Mouse (Mus musculus): ENCODE results near the gene H2-M3. TPM values are rescaled to one million over a fixed set of nuclear protein-coding genes. Genes with fewer than 3 reads are reported as not detected.
"Not testable (repeated sequence)": the region's sequence is repeated elsewhere in the genome, so short reads cannot be mapped to it uniquely, and the experiment has no call there.

H2-M3 gene
- polyA plus RNA-seq (2014; fragmentation: Nextera tagmentation; extraction: Ambion mirVana) = 1.5 and 2.1 TPM in 2 replicates

- WGBS = 3% methylated on average over 26 of the region's 26 CpGs
- H3K4me3 ChIP-seq (ENCODE audit: low read depth, low read length) = peak within 1 kb of the TSS; percentile 53
- no peaks in the 10 kb centered on the region for H3K9me3 ChIP-seq (ENCODE audit: control insufficient read depth, low read length)
- H3K9ac ChIP-seq (ENCODE audit: low read depth, low read length) = peak within 1 kb of the TSS; percentile 38
- H3K4me2 ChIP-seq (ENCODE audit: low read depth, low read length) = peak within 1 kb of the TSS; percentile 92
- H3K36me3 ChIP-seq (ENCODE audit: control insufficient read depth, insufficient read depth, low read length) = no peaks in the 10 kb centered on the region
- ATAC-seq (ENCODE audit: low read depth) (peak; percentile 96), DNase-seq (ENCODE audit: low spot score) (peak; percentile 84)
- H3K27me3 ChIP-seq (replicated peaks; ENCODE audit: control insufficient read depth, insufficient read depth, low read length) = no peaks in the 10 kb centered on the region
- no peak within 1 kb of the TSS for H3K27ac ChIP-seq (replicated peaks; ENCODE audit: low read depth, low read length)
- H3K4me1 ChIP-seq (ENCODE audit: control insufficient read depth, insufficient read depth, low read length) = no peaks in the 10 kb centered on the region
These were observed at the start of gene H2-M3 for GRCm38 (mm10) chr17:37270058-37270701. Gene H2-M3, plus strand, starts transcription at chr17:37270220.

- 26% methylated on average over 1 of the region's 1 CpGs for WGBS
- Histone ChIP-seq H3K9me3 (ENCODE audit: control insufficient read depth, low read length) (peaks cover 6% of the 10 kb centered on the region; the same call in 1 of the 2 replicates), H3K27me3 (replicated peaks; ENCODE audit: control insufficient read depth, insufficient read depth, low read length) (no peaks in the 10 kb centered on the region), H3K4me2 (ENCODE audit: low read depth, low read length) (no peak overlapping the region), H3K36me3 (ENCODE audit: control insufficient read depth, insufficient read depth, low read length) (no peaks in the 10 kb centered on the region), H3K4me1 (ENCODE audit: control insufficient read depth, insufficient read depth, low read length) (no peaks in the 10 kb centered on the region), H3K4me3 (ENCODE audit: low read depth, low read length) (no peak overlapping the region), H3K9ac (ENCODE audit: low read depth, low read length) (no peak overlapping the region), H3K27ac (replicated peaks; ENCODE audit: low read depth, low read length) (no peak overlapping the region)
- DNase-seq (ENCODE audit: low spot score) (no peak), ATAC-seq (ENCODE audit: low read depth) (no peak)
These were observed 48.1 kb upstream of the H2-M3 start for GRCm38 (mm10) chr17:37221879-37222278.

GRCm38 (mm10) chr17:37237230-37237629 is 32.8 kb upstream of the H2-M3 start, which contains the start of gene Olfr97:
Gene Olfr97, minus strand, starts transcription at chr17:37237330.
- H3K9me3 ChIP-seq (ENCODE audit: control insufficient read depth, low read length); H3K27ac ChIP-seq (replicated peaks; ENCODE audit: low read depth, low read length); H3K4me3 ChIP-seq (ENCODE audit: low read depth, low read length); H3K4me2 ChIP-seq (ENCODE audit: low read depth, low read length); H3K27me3 ChIP-seq (replicated peaks; ENCODE audit: control insufficient read depth, insufficient read depth, low read length); H3K4me1 ChIP-seq (ENCODE audit: control insufficient read depth, insufficient read depth, low read length); DNase-seq (ENCODE audit: low spot score); ATAC-seq (ENCODE audit: low read depth); H3K36me3 ChIP-seq (ENCODE audit: control insufficient read depth, insufficient read depth, low read length); H3K9ac ChIP-seq (ENCODE audit: low read depth, low read length): not testable (repeated sequence)
- 90% methylated on average over 2 of the region's 2 CpGs for WGBS

- DNase-seq (ENCODE audit: low spot score) = no peak
- no peak overlapping the region for H3K4me2 ChIP-seq (ENCODE audit: low read depth, low read length)
- no peaks in the 10 kb centered on the region for H3K36me3 ChIP-seq (ENCODE audit: control insufficient read depth, insufficient read depth, low read length)
- 56% methylated on average over 3 of the region's 3 CpGs for WGBS
- H3K9me3 ChIP-seq (ENCODE audit: control insufficient read depth, low read length) = no peaks in the 10 kb centered on the region
- no peak overlapping the region for H3K9ac ChIP-seq (ENCODE audit: low read depth, low read length)
- H3K27ac ChIP-seq (replicated peaks; ENCODE audit: low read depth, low read length) = no peak overlapping the region
- no peaks in the 10 kb centered on the region for H3K4me1 ChIP-seq (ENCODE audit: control insufficient read depth, insufficient read depth, low read length)
- ATAC-seq (ENCODE audit: low read depth) = no peak
- no peak overlapping the region for H3K4me3 ChIP-seq (ENCODE audit: low read depth, low read length)
- no peaks in the 10 kb centered on the region for H3K27me3 ChIP-seq (replicated peaks; ENCODE audit: control insufficient read depth, insufficient read depth, low read length)
These were observed 27.8 kb upstream of the H2-M3 start for GRCm38 (mm10) chr17:37242198-37242597.

GRCm38 (mm10) chr17:37246715-37247114 is 23.3 kb upstream of the H2-M3 start:
- peak; percentile 4 for DNase-seq (ENCODE audit: low spot score)
- Histone ChIP-seq H3K9ac (ENCODE audit: low read depth, low read length) (no peak overlapping the region), H3K4me3 (ENCODE audit: low read depth, low read length) (no peak overlapping the region), H3K27me3 (replicated peaks; ENCODE audit: control insufficient read depth, insufficient read depth, low read length) (no peaks in the 10 kb centered on the region), H3K27ac (replicated peaks; ENCODE audit: low read depth, low read length) (no peak overlapping the region), H3K9me3 (ENCODE audit: control insufficient read depth, low read length) (no peaks in the 10 kb centered on the region), H3K4me1 (ENCODE audit: control insufficient read depth, insufficient read depth, low read length) (no peaks in the 10 kb centered on the region), H3K36me3 (ENCODE audit: control insufficient read depth, insufficient read depth, low read length) (no peaks in the 10 kb centered on the region), H3K4me2 (ENCODE audit: low read depth, low read length) (no peak overlapping the region)
- WGBS = 32% methylated on average over 5 of the region's 5 CpGs
- ATAC-seq (ENCODE audit: low read depth) = 0 out of 2 replicates have a peak, but pooled peaks have one; percentile 41

- Histone ChIP-seq H3K27ac (replicated peaks; ENCODE audit: low read depth, low read length) (no peak overlapping the region), H3K4me3 (ENCODE audit: low read depth, low read length) (no peak overlapping the region), H3K9me3 (ENCODE audit: control insufficient read depth, low read length) (no peaks in the 10 kb centered on the region), H3K9ac (ENCODE audit: low read depth, low read length) (no peak overlapping the region), H3K27me3 (replicated peaks; ENCODE audit: control insufficient read depth, insufficient read depth, low read length) (no peaks in the 10 kb centered on the region), H3K4me2 (ENCODE audit: low read depth, low read length) (no peak overlapping the region), H3K36me3 (ENCODE audit: control insufficient read depth, insufficient read depth, low read length) (no peaks in the 10 kb centered on the region), H3K4me1 (ENCODE audit: control insufficient read depth, insufficient read depth, low read length) (no peaks in the 10 kb centered on the region)
- DNase-seq (ENCODE audit: low spot score) = no peak
- ATAC-seq (ENCODE audit: low read depth) = no peak
These were observed 20.6 kb upstream of the H2-M3 start for GRCm38 (mm10) chr17:37249460-37249859.

GRCm38 (mm10) chr17:37250544-37250943 is 19.5 kb upstream of the H2-M3 start:
- no peak for ATAC-seq (ENCODE audit: low read depth)
- no peak overlapping the region for H3K4me2 ChIP-seq (ENCODE audit: low read depth, low read length)
- 20% methylated on average over 1 of the region's 1 CpGs for WGBS

GRCm38 (mm10) chr17:37263626-37264025 is 6.4 kb upstream of the H2-M3 start, which contains the start of gene Olfr98:
Gene Olfr98, minus strand, starts transcription at chr17:37263749.
- no peak for DNase-seq (ENCODE audit: low spot score)
- no peaks in the 10 kb centered on the region for H3K9me3 ChIP-seq (ENCODE audit: control insufficient read depth, low read length)
- no peak within 1 kb of the TSS for H3K4me2 ChIP-seq (ENCODE audit: low read depth, low read length)
- no peaks in the 10 kb centered on the region for H3K4me1 ChIP-seq (ENCODE audit: control insufficient read depth, insufficient read depth, low read length)
- no peak within 1 kb of the TSS for H3K4me3 ChIP-seq (ENCODE audit: low read depth, low read length)
- no peaks in the 10 kb centered on the region for H3K36me3 ChIP-seq (ENCODE audit: control insufficient read depth, insufficient read depth, low read length)
- WGBS = 71% methylated on average over 1 of the region's 1 CpGs
- no peaks in the 10 kb centered on the region for H3K27me3 ChIP-seq (replicated peaks; ENCODE audit: control insufficient read depth, insufficient read depth, low read length)
- ATAC-seq (ENCODE audit: low read depth) = no peak
- H3K27ac ChIP-seq (replicated peaks; ENCODE audit: low read depth, low read length) = no peak within 1 kb of the TSS
- no peak within 1 kb of the TSS for H3K9ac ChIP-seq (ENCODE audit: low read depth, low read length)

More at GRCm38 (mm10) chr17:37250544-37250943, 19.5 kb upstream of the H2-M3 start:
- no peaks in the 10 kb centered on the region for H3K27me3 ChIP-seq (replicated peaks; ENCODE audit: control insufficient read depth, insufficient read depth, low read length)
- no peak overlapping the region for H3K9ac ChIP-seq (ENCODE audit: low read depth, low read length)
- H3K9me3 ChIP-seq (ENCODE audit: control insufficient read depth, low read length) = no peaks in the 10 kb centered on the region
- no peak for DNase-seq (ENCODE audit: low spot score)
- H3K27ac ChIP-seq (replicated peaks; ENCODE audit: low read depth, low read length) = no peak overlapping the region
- no peaks in the 10 kb centered on the region for H3K4me1 ChIP-seq (ENCODE audit: control insufficient read depth, insufficient read depth, low read length)
- no peak overlapping the region for H3K4me3 ChIP-seq (ENCODE audit: low read depth, low read length)
- no peaks in the 10 kb centered on the region for H3K36me3 ChIP-seq (ENCODE audit: control insufficient read depth, insufficient read depth, low read length)

GRCm38 (mm10) chr17:37270702-37271092 is 677 bp downstream of the H2-M3 start:
- Histone ChIP-seq H3K27me3 (replicated peaks; ENCODE audit: control insufficient read depth, insufficient read depth, low read length) (no peaks in the 10 kb centered on the region), H3K4me1 (ENCODE audit: control insufficient read depth, insufficient read depth, low read length) (no peaks in the 10 kb centered on the region), H3K27ac (replicated peaks; ENCODE audit: low read depth, low read length) (no peak overlapping the region), H3K36me3 (ENCODE audit: control insufficient read depth, insufficient read depth, low read length) (no peaks in the 10 kb centered on the region), H3K9ac (ENCODE audit: low read depth, low read length) (no peak overlapping the region), H3K4me3 (ENCODE audit: low read depth, low read length) (peak overlapping the region; percentile 53), H3K4me2 (ENCODE audit: low read depth, low read length) (peak overlapping the region; percentile 92), H3K9me3 (ENCODE audit: control insufficient read depth, low read length) (no peaks in the 10 kb centered on the region)
- 71% methylated on average over 8 of the region's 8 CpGs for WGBS
- DNase-seq (ENCODE audit: low spot score) = no peak
- ATAC-seq (ENCODE audit: low read depth) = no peak

All from embryonic facial prominence, embryonic 14.5 days (tissue).